Mouse (Mus musculus): ENCODE measurements around the gene Ppp1r1c. TPM values are rescaled to one million over a fixed set of nuclear protein-coding genes. Genes with fewer than 3 reads are reported as not detected.
"Not testable (repeated sequence)": the region's sequence is repeated elsewhere in the genome, so short reads cannot be mapped to it uniquely, and the experiment has no call there.

The Ppp1r1c gene
- total and polyA plus RNA-seq, 2 experiments from 2014 or later: not detected

- no peaks in the 10 kb centered on the region for H3K4me1 ChIP-seq (ENCODE audit: control insufficient read depth, insufficient read depth)
- no peaks in the 10 kb centered on the region for H3K9me3 ChIP-seq (replicated peaks; ENCODE audit: control insufficient read depth, low read length)
- WGBS: 84% methylated on average over 3 of the region's 3 CpGs
- no peak for DNase-seq (ENCODE audit: low spot score)
- H3K27ac ChIP-seq (ENCODE audit: low read depth): no peak overlapping the region
- TF ChIP-seq EP300 (IDR thresholded peaks at IDR 0.05; ENCODE audit: low read depth): no peak
- no peak for ATAC-seq (ENCODE audit: insufficient read depth, low read depth)
- no peak overlapping the region for H3K4me2 ChIP-seq (ENCODE audit: low read depth, low read length)
- H3K9ac ChIP-seq (replicated peaks; ENCODE audit: low read depth, low read length): no peak overlapping the region
- H3K4me3 ChIP-seq (ENCODE audit: low read depth, low read length): no peak overlapping the region
- no peaks in the 10 kb centered on the region for H3K27me3 ChIP-seq (ENCODE audit: control insufficient read depth, insufficient read depth, low read length)
- no peaks in the 10 kb centered on the region for H3K36me3 ChIP-seq (replicated peaks; ENCODE audit: control insufficient read depth, insufficient read depth, low read length)
Measured at GRCm38 (mm10) chr2:79819543-79819942, 112.0 kb downstream of the Ppp1r1c start.

GRCm38 (mm10) chr2:79825853-79826252 is 118.3 kb downstream of the Ppp1r1c start:
- no peaks in the 10 kb centered on the region for H3K36me3 ChIP-seq (replicated peaks; ENCODE audit: control insufficient read depth, insufficient read depth, low read length)
- WGBS: 80% methylated on average over 4 of the region's 4 CpGs
- no peaks in the 10 kb centered on the region for H3K4me1 ChIP-seq (ENCODE audit: control insufficient read depth, insufficient read depth)
- no peak overlapping the region for H3K9ac ChIP-seq (replicated peaks; ENCODE audit: low read depth, low read length)
- ATAC-seq (ENCODE audit: insufficient read depth, low read depth): no peak
- no peaks in the 10 kb centered on the region for H3K9me3 ChIP-seq (replicated peaks; ENCODE audit: control insufficient read depth, low read length)
- H3K27me3 ChIP-seq (ENCODE audit: control insufficient read depth, insufficient read depth, low read length): no peaks in the 10 kb centered on the region
- DNase-seq (ENCODE audit: low spot score): no peak
- TF ChIP-seq CTCF (IDR thresholded peaks at IDR 0.05; ENCODE audit: low read depth): no peak
- no peak for TF ChIP-seq EP300 (IDR thresholded peaks at IDR 0.05; ENCODE audit: low read depth)
- H3K4me2 ChIP-seq (ENCODE audit: low read depth, low read length): no peak overlapping the region
- H3K4me3 ChIP-seq (ENCODE audit: low read depth, low read length): no peak overlapping the region
- no peak overlapping the region for H3K27ac ChIP-seq (ENCODE audit: low read depth)

- Histone ChIP-seq H3K9me3 (replicated peaks; ENCODE audit: control insufficient read depth, low read length) (no peaks in the 10 kb centered on the region), H3K36me3 (replicated peaks; ENCODE audit: control insufficient read depth, insufficient read depth, low read length) (no peaks in the 10 kb centered on the region), H3K27ac (ENCODE audit: low read depth) (no peak overlapping the region), H3K27me3 (ENCODE audit: control insufficient read depth, insufficient read depth, low read length) (no peaks in the 10 kb centered on the region), H3K4me1 (ENCODE audit: control insufficient read depth, insufficient read depth) (no peaks in the 10 kb centered on the region), H3K4me2 (ENCODE audit: low read depth, low read length) (no peak overlapping the region), H3K4me3 (ENCODE audit: low read depth, low read length) (no peak overlapping the region), H3K9ac (replicated peaks; ENCODE audit: low read depth, low read length) (no peak overlapping the region)
- TF ChIP-seq EP300 (IDR thresholded peaks at IDR 0.05; ENCODE audit: low read depth): no peak
- no peak for TF ChIP-seq CTCF (IDR thresholded peaks at IDR 0.05; ENCODE audit: low read depth)
- ATAC-seq (ENCODE audit: insufficient read depth, low read depth) (no peak), DNase-seq (ENCODE audit: low spot score) (no peak)
- 82% methylated on average over 6 of the region's 6 CpGs for WGBS
Measured at GRCm38 (mm10) chr2:79839090-79839489, 131.5 kb downstream of the Ppp1r1c start.

GRCm38 (mm10) chr2:79839513-79839912 is 131.9 kb downstream of the Ppp1r1c start:
- no peak overlapping the region for H3K4me3 ChIP-seq (ENCODE audit: low read depth, low read length)
- no peaks in the 10 kb centered on the region for H3K9me3 ChIP-seq (replicated peaks; ENCODE audit: control insufficient read depth, low read length)
- H3K4me2 ChIP-seq (ENCODE audit: low read depth, low read length): no peak overlapping the region
- H3K4me1 ChIP-seq (ENCODE audit: control insufficient read depth, insufficient read depth): no peaks in the 10 kb centered on the region
- H3K36me3 ChIP-seq (replicated peaks; ENCODE audit: control insufficient read depth, insufficient read depth, low read length): no peaks in the 10 kb centered on the region
- DNase-seq (ENCODE audit: low spot score): no peak
- TF ChIP-seq CTCF (IDR thresholded peaks at IDR 0.05; ENCODE audit: low read depth) (no peak), EP300 (IDR thresholded peaks at IDR 0.05; ENCODE audit: low read depth) (no peak)
- no peak overlapping the region for H3K9ac ChIP-seq (replicated peaks; ENCODE audit: low read depth, low read length)
- 43% methylated on average over 5 of the region's 5 CpGs for WGBS
- H3K27ac ChIP-seq (ENCODE audit: low read depth): no peak overlapping the region
- ATAC-seq (ENCODE audit: insufficient read depth, low read depth): no peak
- no peaks in the 10 kb centered on the region for H3K27me3 ChIP-seq (ENCODE audit: control insufficient read depth, insufficient read depth, low read length)

GRCm38 (mm10) chr2:79847396-79847795 is 139.8 kb downstream of the Ppp1r1c start:
- 75% methylated on average over 13 of the region's 13 CpGs for WGBS
- H3K4me2 ChIP-seq (ENCODE audit: low read depth, low read length); H3K9ac ChIP-seq (replicated peaks; ENCODE audit: low read depth, low read length); H3K9me3 ChIP-seq (replicated peaks; ENCODE audit: control insufficient read depth, low read length); H3K4me1 ChIP-seq (ENCODE audit: control insufficient read depth, insufficient read depth); H3K27ac ChIP-seq (ENCODE audit: low read depth); H3K36me3 ChIP-seq (replicated peaks; ENCODE audit: control insufficient read depth, insufficient read depth, low read length); DNase-seq (ENCODE audit: low spot score); H3K4me3 ChIP-seq (ENCODE audit: low read depth, low read length); ATAC-seq (ENCODE audit: insufficient read depth, low read depth); H3K27me3 ChIP-seq (ENCODE audit: control insufficient read depth, insufficient read depth, low read length): not testable (repeated sequence)

GRCm38 (mm10) chr2:79856874-79857273 is 149.3 kb downstream of the Ppp1r1c start:
- Histone ChIP-seq H3K4me3 (ENCODE audit: low read depth, low read length) (no peak overlapping the region), H3K4me1 (ENCODE audit: control insufficient read depth, insufficient read depth) (no peaks in the 10 kb centered on the region), H3K27ac (ENCODE audit: low read depth) (no peak overlapping the region), H3K27me3 (ENCODE audit: control insufficient read depth, insufficient read depth, low read length) (no peaks in the 10 kb centered on the region), H3K36me3 (replicated peaks; ENCODE audit: control insufficient read depth, insufficient read depth, low read length) (no peaks in the 10 kb centered on the region), H3K9ac (replicated peaks; ENCODE audit: low read depth, low read length) (no peak overlapping the region), H3K9me3 (replicated peaks; ENCODE audit: control insufficient read depth, low read length) (no peaks in the 10 kb centered on the region), H3K4me2 (ENCODE audit: low read depth, low read length) (no peak overlapping the region)
- 78% methylated on average over 1 of the region's 1 CpGs for WGBS
- ATAC-seq (ENCODE audit: insufficient read depth, low read depth) (no peak), DNase-seq (ENCODE audit: low spot score) (no peak)
- no peak for TF ChIP-seq EP300 (IDR thresholded peaks at IDR 0.05; ENCODE audit: low read depth)
- TF ChIP-seq CTCF (IDR thresholded peaks at IDR 0.05; ENCODE audit: low read depth): no peak
